Mouse (Mus musculus) megakaryocyte, embryonic 14.5 days (primary cell): ENCODE measurements around the gene Slmap.

ENCODE experiments used
- FLI1 ChIP-seq: IDR thresholded peaks from 2 replicates; pipeline ENCODE4 v1.6.1; 2012; ENCODE audit warnings: low read length, inconsistent platforms, mixed read lengths
- GATA1 ChIP-seq: IDR thresholded peaks from 3 replicates; pipeline ENCODE4 v1.6.1; 2012; ENCODE audit warnings: mixed read lengths, low read length, inconsistent platforms, borderline replicate concordance

GRCm38 (mm10) chr14:26454851-26455250 lies 79.9 kb downstream of the Slmap start:
- TF ChIP-seq GATA1 (no peak), FLI1 (no peak)
